Mouse (Mus musculus) midbrain, embryonic 13.5 days (tissue): ENCODE data around the gene Son. TPM values are rescaled to one million over a fixed set of nuclear protein-coding genes. Genes with fewer than 3 reads are reported as not detected.

Experiments used
- ATAC-seq: fragments of 200-750 bp; cut with Nextera tagmentation; 2 replicates; pipeline ENCODE4 v1.8.0; 2017; ENCODE audit warnings: mild to moderate bottlenecking, moderate TSS enrichment, moderate library complexity
- H3K27ac ChIP-seq: fragments of 300-500 bp; sonication (generic); 2 replicates; pipeline ENCODE4 v1.5.1; 2015; ENCODE audit warnings: inconsistent platforms, mild to moderate bottlenecking, moderate library complexity
- H3K27me3 ChIP-seq: fragments of 300-500 bp; sonication (generic); 2 replicates; pipeline ENCODE4 v1.6.1; 2015; ENCODE audit warnings: mild to moderate bottlenecking, inconsistent platforms
- H3K36me3 ChIP-seq: fragments of 300-500 bp; sonication (generic); 2 replicates; pipeline ENCODE4 v1.6.1; 2015; ENCODE audit warnings: mild to moderate bottlenecking, inconsistent platforms
- H3K4me1 ChIP-seq: fragments of 300-500 bp; sonication (generic); replicated peaks from 2 replicates; pipeline ENCODE4 v1.6.1; 2015; ENCODE audit warnings: inconsistent platforms
- H3K4me2 ChIP-seq: fragments of 300-500 bp; sonication (generic); replicated peaks from 2 replicates; pipeline ENCODE4 v1.6.1; 2015; ENCODE audit warnings: moderate library complexity, mild to moderate bottlenecking, inconsistent platforms
- H3K4me3 ChIP-seq: fragments of 300-500 bp; sonication (generic); replicated peaks from 2 replicates; pipeline ENCODE4 v1.5.1; 2015; ENCODE audit warnings: mild to moderate bottlenecking, inconsistent platforms
- H3K9ac ChIP-seq: fragments of 300-500 bp; sonication (generic); replicated peaks from 2 replicates; pipeline ENCODE4 v1.6.1; 2015; ENCODE audit warnings: mild to moderate bottlenecking, inconsistent platforms
- H3K9me3 ChIP-seq: fragments of 300-500 bp; sonication (generic); 2 replicates; pipeline ENCODE4 v1.6.1; 2016; ENCODE audit warnings: mild to moderate bottlenecking, inconsistent platforms
- WGBS: fragments of 180-500 bp; shearing (Covaris S2); methylation state at CpG from one replicate; pipeline ENCODE4 v1.1.7; 2015; 5-methylcytosine and 5-hydroxymethylcytosine counted together
- polyA plus RNA-seq: library from polyadenylated mRNA; unstranded; fragments of >200 nt; fragmentation: Nextera tagmentation; extraction: Ambion mirVana; gene quantifications from 2 replicates; pipeline ENCODE4 v1.2.1, GENCODE M21; 2015

Gene Son
- polyA plus RNA-seq, 1 experiment from 2014 or later: 146 TPM

- peak; percentile 96 for ATAC-seq
- no peaks in the 10 kb centered on the region for H3K27me3 ChIP-seq
- H3K4me1 ChIP-seq: peaks cover 39% of the 10 kb centered on the region
- peak within 1 kb of the TSS; percentile 97 for H3K9ac ChIP-seq
- peak within 1 kb of the TSS; percentile 97 for H3K27ac ChIP-seq
- WGBS: 1% methylated on average over 46 of the region's 46 CpGs
- H3K4me3 ChIP-seq: peak within 1 kb of the TSS; percentile 95
- H3K36me3 ChIP-seq: peaks cover 12% of the 10 kb centered on the region; the same call in 1 of the 2 replicates
- H3K4me2 ChIP-seq: peak within 1 kb of the TSS; percentile 74
- H3K9me3 ChIP-seq: no peaks in the 10 kb centered on the region
Measured at GRCm38 (mm10) chr16:91728123-91729065, 81.1 kb downstream of the Son start, which contains the start of gene Cryzl1. Gene Cryzl1 (minus strand): TSS chr16:91728975.

Other genes starting within 250 kb of the Son start
- gene Il10rb, start 241.3 kb upstream of the Son start, polyA plus RNA-seq: 7.1 and 7.6 TPM in 2 replicates
- 54.7 and 55.2 TPM in 2 replicates for gene Ifnar1, start 162.3 kb upstream of the Son start, polyA plus RNA-seq
- gene Ifngr2, start 100.4 kb upstream of the Son start, polyA plus RNA-seq: 57.6 and 63.5 TPM in 2 replicates
- 50.5 and 55.1 TPM in 2 replicates for gene Tmem50b, start 49.7 kb upstream of the Son start, polyA plus RNA-seq
- gene Dnajc28, start 28.5 kb upstream of the Son start, polyA plus RNA-seq: 7.2 and 8.0 TPM in 2 replicates
- gene Gart, start 554 bp upstream of the Son start, polyA plus RNA-seq: 72.3 and 73.7 TPM in 2 replicates
- 21.9 and 26.9 TPM in 2 replicates for gene Donson, start 41.3 kb downstream of the Son start, polyA plus RNA-seq
- gene Cryzl1, start 81.5 kb downstream of the Son start, polyA plus RNA-seq: 103 and 110 TPM in 2 replicates
- 61.6 and 62.7 TPM in 2 replicates for gene Itsn1, start 81.8 kb downstream of the Son start, polyA plus RNA-seq